Mouse (Mus musculus) ES-E14 (cell line): Measurements from ENCODE around the gene Utrn. TPM values are rescaled to one million over a fixed set of nuclear protein-coding genes. Genes with fewer than 3 reads are reported as not detected.

ENCODE experiments used
- DNase-seq: peaks from one replicate; pipeline ENCODE4 v3.0.0-alpha.2; 2013; ENCODE audit warnings: low read depth, low spot score
- H3K27ac ChIP-seq: 2 replicates; pipeline ENCODE4 v1.5.1; 2012; ENCODE audit warnings: low read depth, mild to moderate bottlenecking, low read length, moderate library complexity, mixed read lengths; ENCODE audit not compliant: poor library complexity, insufficient read depth, severe bottlenecking
- H3K36me3 ChIP-seq: 2 replicates; pipeline ENCODE4 v1.6.1; 2012; ENCODE audit warnings: mild to moderate bottlenecking, low read length, moderate library complexity, mixed read lengths; ENCODE audit not compliant: control insufficient read depth, poor library complexity, insufficient read depth, severe bottlenecking
- H3K4me1 ChIP-seq, 2 experiments: fragments of 150-350 bp in 1 of 2; sonication (generic) in 1 of 2; 2 replicates each; pipeline ENCODE4 v1.6.1; 2012; ENCODE audit warnings: low read length in 2 of 2, mild to moderate bottlenecking in 1 of 2, mixed read lengths in 1 of 2; ENCODE audit not compliant: control insufficient read depth in 2 of 2, insufficient read depth in 2 of 2, poor library complexity in 1 of 2
- H3K4me3 ChIP-seq, 2 experiments: fragments of 150-350 bp in 1 of 2; sonication (generic) in 1 of 2; 2 replicates each; pipeline ENCODE4 v1.5.1; 2012; ENCODE audit warnings: low read length in 2 of 2, low read depth in 1 of 2, mild to moderate bottlenecking in 1 of 2, mixed read lengths in 1 of 2; ENCODE audit not compliant: insufficient read depth in 1 of 2, poor library complexity in 1 of 2, severe bottlenecking in 1 of 2
- H3K9ac ChIP-seq: 2 replicates; pipeline ENCODE4 v1.6.1; 2012; ENCODE audit warnings: low read depth, mild to moderate bottlenecking, low read length, mixed read lengths; ENCODE audit not compliant: poor library complexity, insufficient read depth, severe bottlenecking
- H3K9me3 ChIP-seq: fragments of 150-350 bp; sonication (generic); 2 replicates; pipeline ENCODE4 v1.6.1; 2012; ENCODE audit warnings: low read depth, mild to moderate bottlenecking, low read length; ENCODE audit not compliant: control insufficient read depth, insufficient read depth
- CHD2 ChIP-seq: IDR thresholded peaks from 2 replicates; pipeline ENCODE4 v1.6.1; 2014; ENCODE audit warnings: mild to moderate bottlenecking, low read depth, low read length, inconsistent platforms
- HCFC1 ChIP-seq: IDR thresholded peaks from 2 replicates; pipeline ENCODE4 v1.6.1; 2012; ENCODE audit warnings: low read length, inconsistent platforms, borderline replicate concordance; ENCODE audit not compliant: insufficient read depth
- MAFK ChIP-seq: IDR thresholded peaks from 2 replicates; pipeline ENCODE4 v1.6.1; 2014; ENCODE audit warnings: mild to moderate bottlenecking, low read depth, low read length, inconsistent platforms; ENCODE audit not compliant: insufficient read depth
- ZC3H11A ChIP-seq: IDR thresholded peaks from 2 replicates; pipeline ENCODE4 v1.6.1; 2012; ENCODE audit warnings: low read depth, mild to moderate bottlenecking, inconsistent platforms, low read length, borderline replicate concordance
- ZNF384 ChIP-seq: IDR thresholded peaks from 2 replicates; pipeline ENCODE4 v1.6.1; 2012; ENCODE audit warnings: low read depth, low read length, inconsistent platforms
- in situ Hi-C, 2 experiments: fragments of 600-800 bp; cut with MboI; formaldehyde crosslinking; loops; one replicate each; pipeline ENCODE4 v1.15.1; 2025; ENCODE audit warnings: low sequenced_read_pairs in 2 of 2, inconsistent platforms in 1 of 2; ENCODE audit not compliant: unreplicated experiment in 2 of 2
- total RNA-seq: library from RNA; depleted of rRNA; stranded (reverse); fragments of 300-350 nt; gene quantifications from 2 replicates; pipeline ENCODE4 v1.2.3, GENCODE M21; 2012

The Utrn gene
- total RNA-seq, 1 experiment = 66.9 TPM

DNA sequence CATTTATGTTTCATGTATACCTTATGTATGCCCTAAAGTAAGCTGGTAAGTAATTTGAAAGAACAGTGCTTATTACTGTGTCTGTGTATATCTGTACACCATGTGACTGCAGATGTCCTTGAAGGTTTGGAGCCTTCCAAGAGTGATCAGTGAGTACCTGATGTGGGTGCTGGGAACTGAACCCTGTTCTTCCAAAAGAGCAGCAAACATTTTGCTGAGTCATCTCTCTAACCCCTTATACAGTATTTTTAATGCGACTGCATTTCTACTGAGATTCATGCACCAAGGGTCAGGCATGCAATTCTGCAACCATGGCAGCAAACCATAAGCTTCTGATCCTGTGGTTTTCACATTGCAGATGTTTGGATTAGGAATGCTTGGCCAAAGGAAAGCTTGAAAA, 412.3 kb downstream of the Utrn start:
- Histone ChIP-seq H3K9me3 (no peaks in the 10 kb centered on the region), H3K4me3 (no peak overlapping the region), H3K36me3 (peaks cover 4% of the 10 kb centered on the region), H3K27ac (no peak overlapping the region), H3K9ac (no peak overlapping the region), H3K4me1 (no peaks in the 10 kb centered on the region)
- no peak for DNase-seq
- TF ChIP-seq MAFK (peak; percentile 82), ZNF384 (no peak)
- in situ Hi-C loops = no loop called here

DNA sequence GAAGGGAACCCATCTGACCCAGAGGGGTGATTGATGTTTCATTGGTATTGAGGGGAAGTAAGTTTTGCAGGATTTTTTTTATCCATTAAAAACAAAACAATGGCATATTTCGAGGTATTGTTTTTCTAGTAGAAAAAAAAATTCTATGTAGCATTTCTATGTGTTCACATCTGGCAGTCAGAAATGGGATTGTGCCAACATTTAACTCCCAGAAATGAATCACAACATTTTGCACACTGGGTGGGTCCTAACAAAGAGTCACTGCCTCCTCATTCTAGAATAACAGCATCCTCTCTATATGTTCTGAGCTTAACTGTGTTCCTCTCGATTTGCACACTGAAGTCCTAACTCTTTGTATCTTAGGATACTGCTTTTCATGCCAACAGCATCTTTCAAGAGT, 416.5 kb downstream of the Utrn start:
- in situ Hi-C loops = no loop called here
- Histone ChIP-seq H3K9me3 (no peaks in the 10 kb centered on the region), H3K27ac (no peak overlapping the region), H3K36me3 (no peaks in the 10 kb centered on the region; the same call in none of the 2 replicates), H3K4me1 (no peaks in the 10 kb centered on the region), H3K4me3 (no peak overlapping the region), H3K9ac (no peak overlapping the region)
- no peak for DNase-seq
- TF ChIP-seq CHD2 (no peak), ZC3H11A (no peak), MAFK (no peak), HCFC1 (no peak), ZNF384 (no peak)

DNA sequence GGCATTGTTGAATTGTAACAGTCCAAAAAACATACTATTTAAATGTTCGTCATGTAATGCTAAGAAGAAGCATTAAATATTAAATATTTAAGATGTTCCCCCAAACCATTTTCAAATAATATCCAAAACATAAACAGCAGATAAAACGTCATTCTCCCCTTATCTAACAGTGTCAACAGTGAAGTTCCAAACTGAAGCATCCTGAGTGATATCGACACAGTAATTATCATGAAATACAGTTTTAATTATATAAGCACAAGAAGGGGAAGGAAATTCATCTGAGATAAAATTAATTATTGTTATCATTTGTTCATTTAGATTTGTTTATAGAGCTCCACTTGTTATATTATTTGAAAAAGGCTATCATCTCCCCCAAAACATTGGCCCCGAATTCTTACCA, 425.0 kb downstream of the Utrn start:
- DNase-seq = no peak
- Histone ChIP-seq H3K9me3 (no peaks in the 10 kb centered on the region), H3K9ac (no peak overlapping the region), H3K4me3 (no peak overlapping the region), H3K4me1 (no peaks in the 10 kb centered on the region), H3K36me3 (peaks cover 7% of the 10 kb centered on the region), H3K27ac (no peak overlapping the region)
- in situ Hi-C loops = no loop called here
- TF ChIP-seq CHD2 (no peak), ZC3H11A (no peak), HCFC1 (no peak), MAFK (no peak), ZNF384 (no peak)

GRCm38 (mm10) chr10:12433161-12433560, 436.0 kb downstream of the Utrn start:
- TF ChIP-seq CHD2 (no peak), HCFC1 (no peak)
- H3K36me3 ChIP-seq = peaks cover 2% of the 10 kb centered on the region
- no peaks in the 10 kb centered on the region for H3K4me1 ChIP-seq

DNA sequence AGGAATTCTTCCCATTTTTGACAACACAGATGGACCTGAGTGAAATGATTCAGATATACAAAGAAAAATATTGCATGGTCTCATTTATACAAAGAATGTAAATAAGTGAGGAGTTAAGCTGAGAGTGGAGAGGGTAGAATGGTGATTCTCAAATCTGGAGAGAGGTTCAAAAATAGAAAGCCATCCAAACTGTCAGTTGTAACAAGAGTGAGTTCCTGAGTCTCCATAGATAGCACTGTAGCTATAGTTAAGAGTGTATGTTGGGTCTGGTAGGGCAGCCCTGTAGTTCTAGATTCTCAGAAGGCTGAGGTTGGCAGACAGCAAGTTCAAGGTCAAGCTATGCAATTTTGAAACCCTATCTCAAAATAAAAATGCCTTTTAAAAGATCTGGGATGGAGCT, 438.8 kb downstream of the Utrn start:
- no peak overlapping the region for H3K27ac ChIP-seq
- no peak overlapping the region for H3K9ac ChIP-seq
- TF ChIP-seq MAFK (no peak), ZC3H11A (no peak)
- in situ Hi-C loops = no loop called here
- no peaks in the 10 kb centered on the region for H3K9me3 ChIP-seq
- no peaks in the 10 kb centered on the region for H3K4me1 ChIP-seq
- H3K36me3 ChIP-seq = peaks cover 2% of the 10 kb centered on the region; the same call in 1 of the 2 replicates
- no peak overlapping the region for H3K4me3 ChIP-seq
- no peak for DNase-seq

More at GRCm38 (mm10) chr10:12433161-12433560, 436.0 kb downstream of the Utrn start:
- Histone ChIP-seq H3K9me3 (no peaks in the 10 kb centered on the region), H3K27ac (no peak overlapping the region), H3K9ac (no peak overlapping the region), H3K4me3 (no peak overlapping the region)
- DNase-seq = no peak
- in situ Hi-C loops = no loop called here
